Mouse (Mus musculus) lung, postnatal 0 days (tissue): ENCODE results near the gene Irf8. TPM values are rescaled to one million over a fixed set of nuclear protein-coding genes. Genes with fewer than 3 reads are reported as not detected.

ENCODE experiments used
- ATAC-seq: fragments of 200-750 bp; cut with Nextera tagmentation; 2 replicates; pipeline ENCODE4 v1.8.0; 2017; ENCODE audit warnings: moderate library complexity
- DNase-seq: peaks from one replicate; pipeline ENCODE4 v3.0.0-alpha.2; 2016; ENCODE audit warnings: low spot score
- H3K27ac ChIP-seq: fragments of 300-500 bp; sonication (generic); 2 replicates; pipeline ENCODE4 v1.5.1; 2014; ENCODE audit warnings: antibody characterized with exemption, mild to moderate bottlenecking, low read length, mixed read lengths
- H3K27me3 ChIP-seq: fragments of 300-500 bp; sonication (generic); replicated peaks from 2 replicates; pipeline ENCODE4 v1.6.1; 2014; ENCODE audit warnings: low read length, mixed read lengths; ENCODE audit not compliant: insufficient read depth
- H3K36me3 ChIP-seq: fragments of 300-500 bp; sonication (generic); 2 replicates; pipeline ENCODE4 v1.6.1; 2014; ENCODE audit warnings: low read length, mixed read lengths; ENCODE audit not compliant: insufficient read depth
- H3K4me1 ChIP-seq: fragments of 300-500 bp; sonication (generic); 2 replicates; pipeline ENCODE4 v1.6.1; 2014; ENCODE audit warnings: antibody characterized with exemption, low read depth, low read length, mixed read lengths; ENCODE audit not compliant: insufficient read depth
- H3K4me2 ChIP-seq: fragments of 300-500 bp; sonication (generic); replicated peaks from 2 replicates; pipeline ENCODE4 v1.6.1; 2014; ENCODE audit warnings: low read depth, mild to moderate bottlenecking, low read length, moderate library complexity, mixed read lengths
- H3K4me3 ChIP-seq: fragments of 300-500 bp; sonication (generic); 2 replicates; pipeline ENCODE4 v1.5.1; 2014; ENCODE audit warnings: low read depth, low read length
- H3K9ac ChIP-seq: fragments of 300-500 bp; sonication (generic); replicated peaks from 2 replicates; pipeline ENCODE4 v1.6.1; 2014; ENCODE audit warnings: low read depth, mild to moderate bottlenecking
- H3K9me3 ChIP-seq: fragments of 300-500 bp; sonication (generic); 2 replicates; pipeline ENCODE4 v1.6.1; 2016; ENCODE audit warnings: low read length, mixed read lengths
- CTCF ChIP-seq: IDR thresholded peaks from 2 replicates; pipeline ENCODE4 v1.5.1; 2016; ENCODE audit warnings: antibody characterized with exemption, mild to moderate bottlenecking
- EP300 ChIP-seq: IDR thresholded peaks from 2 replicates; pipeline ENCODE4 v1.6.1; 2016; ENCODE audit warnings: antibody characterized with exemption, mild to moderate bottlenecking, control low read depth
- WGBS: fragments of 180-500 bp; shearing (Covaris S2); extraction: QIAGEN DNeasy Blood & Tissue Kit; methylation state at CpG from one replicate; pipeline ENCODE4 v1.1.7; 2014; 5-methylcytosine and 5-hydroxymethylcytosine counted together
- polyA plus RNA-seq: library from polyadenylated mRNA; unstranded; fragments of >200 nt; fragmentation: Nextera tagmentation; extraction: Ambion mirVana; gene quantifications from 2 replicates; pipeline ENCODE4 v1.2.1, GENCODE M21; 2015

Irf8 gene
- polyA plus RNA-seq, 1 experiment from 2014 or later = 36.4 TPM

- Histone ChIP-seq H3K4me3 (no peak overlapping the region), H3K27me3 (no peaks in the 10 kb centered on the region), H3K9me3 (no peaks in the 10 kb centered on the region), H3K4me2 (no peak overlapping the region), H3K36me3 (no peaks in the 10 kb centered on the region), H3K27ac (no peak overlapping the region), H3K4me1 (peaks cover 6% of the 10 kb centered on the region; the same call in 1 of the 2 replicates), H3K9ac (no peak overlapping the region)
- ATAC-seq (no peak), DNase-seq (no peak)
- WGBS = 83% methylated on average over 9 of the region's 9 CpGs
- TF ChIP-seq EP300 (no peak), CTCF (no peak)
Observed at GRCm38 (mm10) chr8:120750616-120751015, 14.5 kb downstream of the Irf8 start.

GRCm38 (mm10) chr8:120751226-120752081, 15.3 kb downstream of the Irf8 start:
- H3K27me3 ChIP-seq = no peaks in the 10 kb centered on the region
- no peak overlapping the region for H3K27ac ChIP-seq
- TF ChIP-seq CTCF = peak; percentile 37
- no peak for TF ChIP-seq EP300
- peak overlapping the region; percentile 22; the same call in 1 of the 2 replicates for H3K4me2 ChIP-seq
- ATAC-seq = no peak
- DNase-seq = no peak
- no peaks in the 10 kb centered on the region for H3K36me3 ChIP-seq
- no peak overlapping the region for H3K9ac ChIP-seq
- no peaks in the 10 kb centered on the region for H3K9me3 ChIP-seq
- H3K4me3 ChIP-seq = no peak overlapping the region
- H3K4me1 ChIP-seq = peaks cover 6% of the 10 kb centered on the region; the same call in 1 of the 2 replicates
- 63% methylated on average over 21 of the region's 21 CpGs for WGBS

DNA sequence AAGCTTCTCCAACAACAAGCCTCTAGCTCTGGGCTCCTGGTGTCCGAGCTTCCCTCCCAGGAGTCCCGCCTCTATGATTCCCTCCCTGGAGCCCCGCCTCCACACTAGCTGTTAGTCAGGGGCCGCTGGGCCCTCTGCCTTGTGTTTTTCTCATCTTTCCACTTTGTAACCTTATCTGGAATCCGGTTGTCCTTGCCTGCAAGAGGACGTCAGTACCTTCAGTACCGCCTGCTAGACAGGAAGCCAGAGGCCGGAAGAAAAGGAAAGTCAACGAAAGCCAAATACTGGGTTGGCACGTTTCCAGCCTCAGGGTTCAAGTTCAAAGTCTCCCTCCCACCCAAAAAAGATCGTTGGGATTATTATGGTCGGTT, 15.9 kb downstream of the Irf8 start:
- DNase-seq = peak; percentile 87
- Histone ChIP-seq H3K27me3 (no peaks in the 10 kb centered on the region), H3K9ac (no peak overlapping the region)

DNA sequence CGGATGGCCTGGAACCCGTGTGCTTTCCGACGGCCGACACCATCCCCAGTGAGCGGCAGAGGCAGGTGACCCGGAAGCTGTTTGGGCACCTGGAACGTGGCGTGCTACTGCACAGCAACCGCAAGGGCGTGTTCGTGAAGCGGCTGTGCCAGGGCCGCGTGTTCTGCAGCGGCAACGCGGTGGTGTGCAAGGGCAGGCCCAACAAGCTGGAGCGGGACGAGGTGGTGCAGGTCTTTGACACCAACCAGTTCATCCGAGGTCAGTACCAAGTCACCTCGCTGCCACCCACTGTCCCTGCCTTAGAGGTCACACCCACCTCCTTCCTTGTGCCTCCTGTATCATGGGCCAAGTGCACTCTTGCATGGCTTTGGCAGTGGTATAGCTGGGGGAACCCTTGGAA, 17.3 kb downstream of the Irf8 start:
- TF ChIP-seq EP300 = no peak
- TF ChIP-seq CTCF = no peak
- Histone ChIP-seq H3K27ac (no peak overlapping the region), H3K36me3 (no peaks in the 10 kb centered on the region), H3K9ac (no peak overlapping the region), H3K4me2 (no peak overlapping the region), H3K9me3 (no peaks in the 10 kb centered on the region), H3K27me3 (no peaks in the 10 kb centered on the region), H3K4me1 (peaks cover 6% of the 10 kb centered on the region; the same call in 1 of the 2 replicates), H3K4me3 (no peak overlapping the region)
- ATAC-seq (no peak), DNase-seq (no peak)
- 93% methylated on average over 22 of the region's 22 CpGs for WGBS

More for the DNA sequence above, 15.9 kb downstream of the Irf8 start:
- Histone ChIP-seq H3K9me3 (no peaks in the 10 kb centered on the region), H3K4me2 (peak overlapping the region; percentile 22; the same call in 1 of the 2 replicates), H3K36me3 (no peaks in the 10 kb centered on the region), H3K27ac (no peak overlapping the region), H3K4me1 (peaks cover 6% of the 10 kb centered on the region; the same call in 1 of the 2 replicates), H3K4me3 (no peak overlapping the region)
- TF ChIP-seq EP300 (peak; percentile 73), CTCF (no peak)
- under 1% methylated on average over 12 of the region's 12 CpGs for WGBS
- ATAC-seq = peak; percentile 85

GRCm38 (mm10) chr8:120755306-120756297, 19.4 kb downstream of the Irf8 start:
- WGBS = 57% methylated on average over 19 of the region's 19 CpGs
- Histone ChIP-seq H3K4me3 (no peak overlapping the region), H3K36me3 (no peaks in the 10 kb centered on the region), H3K4me1 (peaks cover 6% of the 10 kb centered on the region; the same call in 1 of the 2 replicates), H3K9me3 (no peaks in the 10 kb centered on the region), H3K9ac (no peak overlapping the region), H3K27me3 (no peaks in the 10 kb centered on the region), H3K4me2 (no peak overlapping the region), H3K27ac (no peak overlapping the region)
- no peak for ATAC-seq
- no peak for TF ChIP-seq EP300
- no peak for TF ChIP-seq CTCF
- no peak for DNase-seq

DNA sequence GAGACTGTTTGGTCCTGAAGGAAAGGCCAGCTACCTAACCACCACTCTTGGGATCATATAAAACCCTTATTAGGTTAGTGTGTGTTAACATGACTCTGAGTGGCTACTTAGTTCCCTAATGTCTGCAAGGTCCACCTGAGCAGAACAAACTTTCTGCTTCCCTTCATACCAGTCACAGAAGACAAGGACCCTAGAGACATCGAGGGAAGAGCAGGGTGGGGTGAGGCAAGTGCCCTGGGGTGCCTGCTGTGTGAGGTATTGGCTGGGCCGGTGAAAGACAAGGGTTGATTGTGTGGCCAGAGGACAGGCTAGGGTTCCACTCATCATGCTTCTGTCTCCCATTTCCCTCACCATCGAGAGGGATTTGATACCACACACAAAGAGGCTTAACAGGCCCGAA, 21.8 kb downstream of the Irf8 start:
- DNase-seq (no peak), ATAC-seq (no peak)
- WGBS = 51% methylated on average over 4 of the region's 4 CpGs
- Histone ChIP-seq H3K4me1 (no peaks in the 10 kb centered on the region), H3K9ac (no peak overlapping the region), H3K36me3 (no peaks in the 10 kb centered on the region), H3K9me3 (no peaks in the 10 kb centered on the region), H3K4me3 (no peak overlapping the region), H3K27ac (no peak overlapping the region), H3K4me2 (no peak overlapping the region), H3K27me3 (no peaks in the 10 kb centered on the region)
- no peak for TF ChIP-seq EP300
- no peak for TF ChIP-seq CTCF
